Mouse (Mus musculus) embryonic fibroblast, embryonic 13.5 days (primary cell): ENCODE data around the gene Krtcap3.

Source experiments
- CTCF ChIP-seq: IDR thresholded peaks from 2 replicates; pipeline ENCODE4 v1.5.1; 2011; ENCODE audit warnings: mild to moderate bottlenecking, control low read depth, low read length, moderate library complexity, borderline replicate concordance; ENCODE audit not compliant: insufficient read depth
- POLR2A ChIP-seq: IDR thresholded peaks from 2 replicates; pipeline ENCODE4 v1.6.1; 2011; ENCODE audit warnings: low read depth, mild to moderate bottlenecking, control low read depth, low read length, moderate library complexity

GRCm38 (mm10) chr5:31279245-31279988 lies 27.9 kb downstream of the Krtcap3 start:
- no peak for TF ChIP-seq CTCF
- no peak for TF ChIP-seq POLR2A
